Mouse (Mus musculus): ENCODE data around the gene Fbxo9. TPM values are rescaled to one million over a fixed set of nuclear protein-coding genes. Genes with fewer than 3 reads are reported as not detected.

Gene Fbxo9
- polyA plus RNA-seq, 1 experiment, result 93.3 TPM

DNA sequence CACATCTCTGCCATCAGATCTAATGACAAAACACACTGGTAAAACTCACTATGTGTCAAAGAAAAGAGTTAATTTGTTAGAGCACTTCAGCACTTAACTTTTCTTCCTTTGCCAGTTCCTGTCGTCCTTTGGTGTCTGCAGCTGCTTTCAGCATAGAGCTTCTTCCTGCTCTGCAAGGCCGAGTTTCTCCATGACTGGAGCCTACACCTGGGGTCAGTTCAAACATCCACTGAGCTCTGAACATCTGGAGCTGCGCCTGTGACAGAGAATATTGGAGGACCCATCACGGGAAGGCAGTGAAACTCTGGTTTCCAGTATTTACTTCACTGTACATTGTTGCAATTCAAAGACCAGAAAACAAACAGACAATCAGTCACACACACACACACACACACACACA, 7.4 kb downstream of the Fbxo9 start:
- DNase-seq, result no peak
- Histone ChIP-seq H3K4me1 (ENCODE audit: control insufficient read depth, insufficient read depth, low read length) (peaks cover 9% of the 10 kb centered on the region; the same call in 1 of the 2 replicates), H3K36me3 (ENCODE audit: control insufficient read depth, insufficient read depth, low read length) (peaks cover 16% of the 10 kb centered on the region), H3K27me3 (replicated peaks; ENCODE audit: control insufficient read depth, insufficient read depth, low read length) (no peaks in the 10 kb centered on the region), H3K4me3 (ENCODE audit: insufficient read depth, low read depth, low read length) (no peak overlapping the region), H3K27ac (ENCODE audit: insufficient read depth, low read depth, low read length) (no peak overlapping the region)
- TF ChIP-seq POLR2A (IDR thresholded peaks at IDR 0.05; ENCODE audit: low read depth, low read length) (no peak), CTCF (conservative IDR thresholded peaks at IDR 0.05; ENCODE audit: insufficient read depth, insufficient read length, low read depth, low read length) (no peak)
- WGBS, result 54% methylated on average over 4 of the region's 4 CpGs

DNA sequence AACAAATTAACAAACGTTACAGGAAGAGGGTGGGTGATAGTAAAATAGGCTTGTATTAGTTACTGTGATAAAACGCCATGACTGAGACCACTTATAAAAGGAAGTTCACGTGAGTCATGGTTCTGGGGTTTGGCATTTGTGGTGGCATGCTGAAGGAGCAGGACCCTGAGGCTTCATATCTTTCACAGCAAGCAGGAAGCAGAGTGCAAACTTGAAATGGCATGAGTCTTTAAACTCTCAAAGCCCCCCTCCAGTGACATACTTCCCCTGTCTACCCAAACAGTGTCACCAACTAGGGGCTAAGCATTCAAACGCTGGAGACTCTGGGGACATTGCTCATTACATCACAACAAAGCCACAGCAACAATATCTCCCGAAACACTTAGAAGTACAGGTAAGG, 7.9 kb downstream of the Fbxo9 start:
- no peak overlapping the region for H3K27ac ChIP-seq (ENCODE audit: insufficient read depth, low read depth, low read length)
- TF ChIP-seq CTCF (conservative IDR thresholded peaks at IDR 0.05; ENCODE audit: insufficient read depth, insufficient read length, low read depth, low read length) (no peak), POLR2A (IDR thresholded peaks at IDR 0.05; ENCODE audit: low read depth, low read length) (no peak)
- peaks cover 17% of the 10 kb centered on the region for H3K36me3 ChIP-seq (ENCODE audit: control insufficient read depth, insufficient read depth, low read length)
- 78% methylated on average over 5 of the region's 5 CpGs for WGBS
- no peak overlapping the region for H3K4me3 ChIP-seq (ENCODE audit: insufficient read depth, low read depth, low read length)
- H3K4me1 ChIP-seq (ENCODE audit: control insufficient read depth, insufficient read depth, low read length), result peaks cover 8% of the 10 kb centered on the region; the same call in 1 of the 2 replicates
- H3K27me3 ChIP-seq (replicated peaks; ENCODE audit: control insufficient read depth, insufficient read depth, low read length), result no peaks in the 10 kb centered on the region
- DNase-seq, result no peak

DNA sequence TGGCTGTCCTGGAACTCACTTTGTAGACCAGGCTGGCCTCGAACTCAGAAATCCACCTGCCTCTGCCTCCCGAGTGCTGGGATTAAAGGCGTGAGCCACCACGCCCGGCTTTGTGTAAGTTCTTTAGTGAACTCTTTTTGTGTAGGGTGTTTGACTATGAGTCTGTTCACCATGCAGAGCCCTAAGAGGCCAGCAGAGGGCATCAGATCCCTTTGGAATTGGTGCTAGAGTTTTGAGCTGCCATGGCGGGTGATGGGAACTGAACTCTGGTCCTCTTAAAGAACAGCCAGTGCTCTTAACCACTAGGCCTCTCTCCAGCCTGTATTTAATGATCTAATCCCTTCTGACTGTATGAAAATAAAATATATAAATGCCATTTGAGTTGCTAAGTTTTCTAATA, 12.5 kb downstream of the Fbxo9 start:
- DNase-seq, result no peak
- WGBS, result over 99% methylated on average over 6 of the region's 6 CpGs
- Histone ChIP-seq H3K4me3 (ENCODE audit: insufficient read depth, low read depth, low read length) (no peak overlapping the region), H3K27ac (ENCODE audit: insufficient read depth, low read depth, low read length) (no peak overlapping the region), H3K36me3 (ENCODE audit: control insufficient read depth, insufficient read depth, low read length) (peaks cover 21% of the 10 kb centered on the region), H3K27me3 (replicated peaks; ENCODE audit: control insufficient read depth, insufficient read depth, low read length) (no peaks in the 10 kb centered on the region), H3K4me1 (ENCODE audit: control insufficient read depth, insufficient read depth, low read length) (no peaks in the 10 kb centered on the region)
- TF ChIP-seq CTCF (conservative IDR thresholded peaks at IDR 0.05; ENCODE audit: insufficient read depth, insufficient read length, low read depth, low read length) (peak; percentile 37; the same call in 1 of the 2 replicates), POLR2A (IDR thresholded peaks at IDR 0.05; ENCODE audit: low read depth, low read length) (no peak)

DNA sequence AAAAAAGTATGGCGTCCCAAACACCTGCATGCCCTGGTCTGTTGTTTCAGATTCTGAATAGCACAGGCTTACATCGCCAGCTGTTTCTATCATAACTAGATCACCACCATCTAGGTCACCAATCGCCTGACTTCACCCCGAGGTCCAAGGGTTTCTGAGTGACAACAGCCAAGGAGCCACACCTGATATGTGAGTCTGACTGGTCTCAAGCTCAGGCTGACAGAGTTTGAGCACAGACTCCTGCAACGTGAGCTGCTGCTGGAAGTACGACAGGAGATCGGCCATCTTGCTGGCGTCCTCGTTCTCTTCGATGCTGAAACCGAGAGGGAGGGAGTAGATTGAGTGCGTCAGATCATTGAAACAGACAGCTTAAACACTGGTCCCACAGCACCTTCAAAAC, 13.2 kb downstream of the Fbxo9 start:
- 87% methylated on average over 12 of the region's 12 CpGs for WGBS
- no peak overlapping the region for H3K27ac ChIP-seq (ENCODE audit: insufficient read depth, low read depth, low read length)
- H3K36me3 ChIP-seq (ENCODE audit: control insufficient read depth, insufficient read depth, low read length), result peaks cover 21% of the 10 kb centered on the region
- H3K4me3 ChIP-seq (ENCODE audit: insufficient read depth, low read depth, low read length), result no peak overlapping the region
- H3K4me1 ChIP-seq (ENCODE audit: control insufficient read depth, insufficient read depth, low read length), result no peaks in the 10 kb centered on the region
- TF ChIP-seq CTCF (conservative IDR thresholded peaks at IDR 0.05; ENCODE audit: insufficient read depth, insufficient read length, low read depth, low read length) (no peak), POLR2A (IDR thresholded peaks at IDR 0.05; ENCODE audit: low read depth, low read length) (no peak)
- no peak for DNase-seq
- H3K27me3 ChIP-seq (replicated peaks; ENCODE audit: control insufficient read depth, insufficient read depth, low read length), result no peaks in the 10 kb centered on the region

DNA sequence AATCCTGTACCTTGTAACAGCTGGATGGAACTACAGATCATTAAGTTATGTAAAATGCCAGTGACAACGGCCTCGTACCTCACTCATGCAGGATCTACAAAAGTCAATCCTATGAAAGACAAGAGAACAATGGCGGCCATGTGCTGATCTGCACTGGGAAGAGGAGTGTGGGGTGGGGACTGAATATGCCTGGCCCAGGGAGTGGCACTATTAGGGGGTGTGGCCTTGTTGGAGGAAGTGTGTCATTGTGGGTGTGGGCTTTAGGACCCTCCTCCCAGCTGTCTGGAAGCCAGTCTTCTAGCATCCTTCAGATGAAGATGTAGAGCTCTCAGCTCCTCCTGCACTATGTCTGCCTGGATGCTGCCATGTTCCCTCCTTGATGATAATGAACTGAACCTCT, 18.3 kb downstream of the Fbxo9 start:
- Histone ChIP-seq H3K27ac (ENCODE audit: insufficient read depth, low read depth, low read length) (no peak overlapping the region), H3K4me1 (ENCODE audit: control insufficient read depth, insufficient read depth, low read length) (no peaks in the 10 kb centered on the region), H3K4me3 (ENCODE audit: insufficient read depth, low read depth, low read length) (no peak overlapping the region), H3K36me3 (ENCODE audit: control insufficient read depth, insufficient read depth, low read length) (peaks cover 8% of the 10 kb centered on the region; the same call in 1 of the 2 replicates), H3K27me3 (replicated peaks; ENCODE audit: control insufficient read depth, insufficient read depth, low read length) (no peaks in the 10 kb centered on the region)
- WGBS, result 89% methylated on average over 3 of the region's 3 CpGs
- TF ChIP-seq POLR2A (IDR thresholded peaks at IDR 0.05; ENCODE audit: low read depth, low read length) (no peak), CTCF (conservative IDR thresholded peaks at IDR 0.05; ENCODE audit: insufficient read depth, insufficient read length, low read depth, low read length) (no peak)
- DNase-seq, result no peak

DNA sequence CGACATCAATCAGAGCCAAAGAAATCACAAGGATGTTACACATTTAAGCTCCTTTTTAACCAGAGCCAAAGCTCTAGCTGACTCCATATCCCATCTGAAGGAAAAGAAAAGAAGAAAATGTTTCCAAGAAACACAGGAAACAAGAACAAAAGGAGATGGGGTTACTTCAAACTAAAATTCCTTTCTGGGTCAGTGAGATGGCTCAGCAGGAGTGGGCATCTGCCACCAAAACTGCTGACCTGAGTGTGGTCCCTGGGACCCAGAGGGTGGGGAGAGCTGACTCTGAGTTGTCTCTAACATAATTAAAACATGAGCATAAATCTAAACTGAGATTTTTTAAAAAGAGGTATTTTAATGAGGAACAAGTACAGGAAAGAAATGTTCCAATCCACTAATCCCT, 19.0 kb downstream of the Fbxo9 start:
- TF ChIP-seq CTCF (conservative IDR thresholded peaks at IDR 0.05; ENCODE audit: insufficient read depth, insufficient read length, low read depth, low read length) (no peak), POLR2A (IDR thresholded peaks at IDR 0.05; ENCODE audit: low read depth, low read length) (no peak)
- Histone ChIP-seq H3K27ac (ENCODE audit: insufficient read depth, low read depth, low read length) (no peak overlapping the region), H3K27me3 (replicated peaks; ENCODE audit: control insufficient read depth, insufficient read depth, low read length) (no peaks in the 10 kb centered on the region), H3K36me3 (ENCODE audit: control insufficient read depth, insufficient read depth, low read length) (peaks cover 11% of the 10 kb centered on the region; the same call in 1 of the 2 replicates), H3K4me1 (ENCODE audit: control insufficient read depth, insufficient read depth, low read length) (no peaks in the 10 kb centered on the region), H3K4me3 (ENCODE audit: insufficient read depth, low read depth, low read length) (no peak overlapping the region)
- no peak for DNase-seq
- 51% methylated on average over 1 of the region's 1 CpGs for WGBS

DNA sequence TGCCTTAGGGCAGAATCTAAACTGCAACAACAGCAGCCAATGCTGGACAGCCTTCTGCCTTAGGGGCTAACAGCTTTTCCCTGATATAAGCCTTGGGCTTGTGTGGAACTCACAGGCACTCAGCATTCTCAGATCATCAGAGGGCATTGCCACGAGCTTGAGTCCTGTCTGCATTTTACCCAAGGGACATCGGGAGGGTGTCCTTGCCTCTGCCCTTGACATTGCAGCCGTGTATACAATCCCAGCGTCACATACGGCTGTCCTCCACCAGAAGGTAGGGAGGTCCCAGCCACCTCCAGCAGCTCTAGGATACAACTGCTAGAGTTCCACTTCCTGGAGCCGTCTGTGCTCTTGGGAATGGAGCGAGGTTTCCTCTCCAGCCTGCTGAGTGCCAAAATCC, 19.9 kb downstream of the Fbxo9 start:
- WGBS, result 65% methylated on average over 7 of the region's 7 CpGs
- H3K4me1 ChIP-seq (ENCODE audit: control insufficient read depth, insufficient read depth, low read length), result no peaks in the 10 kb centered on the region
- peaks cover 12% of the 10 kb centered on the region; the same call in 1 of the 2 replicates for H3K36me3 ChIP-seq (ENCODE audit: control insufficient read depth, insufficient read depth, low read length)
- no peak overlapping the region for H3K27ac ChIP-seq (ENCODE audit: insufficient read depth, low read depth, low read length)
- TF ChIP-seq POLR2A (IDR thresholded peaks at IDR 0.05; ENCODE audit: low read depth, low read length) (no peak), CTCF (conservative IDR thresholded peaks at IDR 0.05; ENCODE audit: insufficient read depth, insufficient read length, low read depth, low read length) (no peak)
- H3K4me3 ChIP-seq (ENCODE audit: insufficient read depth, low read depth, low read length), result no peak overlapping the region
- DNase-seq, result no peak
- H3K27me3 ChIP-seq (replicated peaks; ENCODE audit: control insufficient read depth, insufficient read depth, low read length), result no peaks in the 10 kb centered on the region
